Mouse (Mus musculus): ENCODE data around the gene Prph.

DNA sequence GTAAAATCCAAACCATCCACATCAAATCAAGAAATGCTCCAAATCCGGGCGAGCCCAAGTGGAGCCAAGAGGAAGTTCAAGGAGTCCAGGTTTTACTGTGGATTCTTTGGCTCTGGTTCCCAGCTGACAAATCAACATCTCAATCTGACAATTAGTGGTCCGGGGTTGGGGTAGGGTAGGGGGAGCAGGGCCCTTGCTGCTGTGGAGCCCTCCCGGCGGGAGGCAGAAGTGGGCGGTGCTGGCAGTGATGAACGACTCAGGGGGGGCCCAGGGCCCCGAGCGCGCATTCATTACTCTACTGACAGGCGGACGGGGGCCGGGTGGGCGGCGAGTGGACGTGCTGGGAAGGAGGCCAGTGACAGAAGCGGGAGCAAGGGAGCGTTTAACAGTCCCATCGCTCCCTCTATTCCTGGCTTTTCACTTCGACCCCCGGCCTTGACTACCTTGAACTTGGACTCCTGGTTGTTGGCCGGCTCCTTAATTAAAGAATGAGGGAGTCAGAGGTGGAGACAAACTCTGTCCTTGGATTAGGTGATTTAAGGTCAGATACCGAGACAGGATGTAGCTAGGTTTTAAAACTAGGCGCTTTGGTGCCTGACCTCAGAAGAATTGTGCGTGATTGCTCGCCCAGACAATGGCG is 39.8 kb downstream of the Prph start:
- TF ChIP-seq POLR2A (IDR thresholded peaks at IDR 0.05; ENCODE audit: borderline replicate concordance, extremely low read depth, insufficient read depth, insufficient read length, poor library complexity, severe bottlenecking), result no peak
- peak; percentile 3; the same call in 1 of the 2 replicates for TF ChIP-seq CTCF (IDR thresholded peaks at IDR 0.05; ENCODE audit: borderline replicate concordance, extremely low read depth, insufficient read depth, insufficient read length)

Data from brain, embryonic 14.5 days (tissue).